Mouse (Mus musculus): ENCODE measurements at regions not wholly inside any gene's neighbourhood (a gene's known extent, or its start where the extent isn't known, plus 50 kb on each side); places are given as distances from the start of the nearest gene placed in this dataset.

- Histone ChIP-seq H3K9me3 (replicated peaks; ENCODE audit: control insufficient read depth, low read length) (no peaks in the 10 kb centered on the region), H3K4me3 (ENCODE audit: low read depth, low read length) (no peak overlapping the region), H3K27ac (replicated peaks; ENCODE audit: low read depth, low read length) (no peak overlapping the region), H3K27me3 (ENCODE audit: control insufficient read depth, insufficient read depth, low read length) (no peaks in the 10 kb centered on the region), H3K9ac (replicated peaks; ENCODE audit: low read length) (no peak overlapping the region), H3K4me2 (ENCODE audit: low read depth, low read length) (no peak overlapping the region), H3K36me3 (replicated peaks; ENCODE audit: control insufficient read depth, insufficient read depth, low read depth, low read length) (no peaks in the 10 kb centered on the region), H3K4me1 (ENCODE audit: control insufficient read depth, insufficient read depth, low read length) (no peaks in the 10 kb centered on the region)
- ATAC-seq (replicated peaks; ENCODE audit: insufficient number of reproducible peaks, low FRiP score, low TSS enrichment, low read depth) (no peak), DNase-seq (ENCODE audit: low spot score) (no peak)
Measured at GRCm38 (mm10) chr10:15321480-15321879, 603.5 kb upstream of the Gje1 start.

GRCm38 (mm10) chr10:15317017-15317607, 599.1 kb upstream of the Gje1 start:
- no peak overlapping the region for H3K4me2 ChIP-seq (ENCODE audit: low read depth, low read length)
- no peak overlapping the region for H3K27ac ChIP-seq (replicated peaks; ENCODE audit: low read depth, low read length)
- WGBS: 77% methylated on average over 2 of the region's 2 CpGs

GRCm38 (mm10) chr10:15310650-15311049, 592.6 kb upstream of the Gje1 start:
- Histone ChIP-seq H3K9ac (replicated peaks; ENCODE audit: low read length) (no peak overlapping the region), H3K27ac (replicated peaks; ENCODE audit: low read depth, low read length) (no peak overlapping the region), H3K4me3 (ENCODE audit: low read depth, low read length) (no peak overlapping the region), H3K9me3 (replicated peaks; ENCODE audit: control insufficient read depth, low read length) (no peaks in the 10 kb centered on the region), H3K36me3 (replicated peaks; ENCODE audit: control insufficient read depth, insufficient read depth, low read depth, low read length) (no peaks in the 10 kb centered on the region), H3K4me2 (ENCODE audit: low read depth, low read length) (no peak overlapping the region), H3K27me3 (ENCODE audit: control insufficient read depth, insufficient read depth, low read length) (no peaks in the 10 kb centered on the region), H3K4me1 (ENCODE audit: control insufficient read depth, insufficient read depth, low read length) (no peaks in the 10 kb centered on the region)
- DNase-seq (ENCODE audit: low spot score): no peak
- WGBS: 82% methylated on average over 2 of the region's 2 CpGs
- no peak for ATAC-seq (replicated peaks; ENCODE audit: insufficient number of reproducible peaks, low FRiP score, low TSS enrichment, low read depth)

More at GRCm38 (mm10) chr10:15317017-15317607, 599.1 kb upstream of the Gje1 start:
- Histone ChIP-seq H3K4me1 (ENCODE audit: control insufficient read depth, insufficient read depth, low read length) (no peaks in the 10 kb centered on the region), H3K9me3 (replicated peaks; ENCODE audit: control insufficient read depth, low read length) (no peaks in the 10 kb centered on the region), H3K4me3 (ENCODE audit: low read depth, low read length) (no peak overlapping the region), H3K27me3 (ENCODE audit: control insufficient read depth, insufficient read depth, low read length) (no peaks in the 10 kb centered on the region), H3K9ac (replicated peaks; ENCODE audit: low read length) (no peak overlapping the region), H3K36me3 (replicated peaks; ENCODE audit: control insufficient read depth, insufficient read depth, low read depth, low read length) (no peaks in the 10 kb centered on the region)
- DNase-seq (ENCODE audit: low spot score) (no peak), ATAC-seq (replicated peaks; ENCODE audit: insufficient number of reproducible peaks, low FRiP score, low TSS enrichment, low read depth) (no peak)

- no peak overlapping the region for H3K9ac ChIP-seq (replicated peaks; ENCODE audit: low read length)
- no peak overlapping the region for H3K4me2 ChIP-seq (ENCODE audit: low read depth, low read length)
- no peaks in the 10 kb centered on the region for H3K4me1 ChIP-seq (ENCODE audit: control insufficient read depth, insufficient read depth, low read length)
- H3K27me3 ChIP-seq (ENCODE audit: control insufficient read depth, insufficient read depth, low read length): no peaks in the 10 kb centered on the region
- ATAC-seq (replicated peaks; ENCODE audit: insufficient number of reproducible peaks, low FRiP score, low TSS enrichment, low read depth) (no peak), DNase-seq (ENCODE audit: low spot score) (peak; percentile 34)
- H3K27ac ChIP-seq (replicated peaks; ENCODE audit: low read depth, low read length): no peak overlapping the region
- H3K9me3 ChIP-seq (replicated peaks; ENCODE audit: control insufficient read depth, low read length): no peaks in the 10 kb centered on the region
- no peak overlapping the region for H3K4me3 ChIP-seq (ENCODE audit: low read depth, low read length)
- WGBS: 61% methylated on average over 3 of the region's 3 CpGs
- H3K36me3 ChIP-seq (replicated peaks; ENCODE audit: control insufficient read depth, insufficient read depth, low read depth, low read length): no peaks in the 10 kb centered on the region
Measured at GRCm38 (mm10) chr10:15305811-15306473, 587.9 kb upstream of the Gje1 start.

GRCm38 (mm10) chr10:15300199-15301085, 582.4 kb upstream of the Gje1 start:
- WGBS: 32% methylated on average over 8 of the region's 8 CpGs
- H3K4me1 ChIP-seq (ENCODE audit: control insufficient read depth, insufficient read depth, low read length): no peaks in the 10 kb centered on the region; the same call in 1 of the 2 replicates
- H3K9ac ChIP-seq (replicated peaks; ENCODE audit: low read length): no peak overlapping the region
- no peaks in the 10 kb centered on the region for H3K27me3 ChIP-seq (ENCODE audit: control insufficient read depth, insufficient read depth, low read length)
- H3K36me3 ChIP-seq (replicated peaks; ENCODE audit: control insufficient read depth, insufficient read depth, low read depth, low read length): no peaks in the 10 kb centered on the region
- H3K4me2 ChIP-seq (ENCODE audit: low read depth, low read length): no peak overlapping the region
- H3K9me3 ChIP-seq (replicated peaks; ENCODE audit: control insufficient read depth, low read length): no peaks in the 10 kb centered on the region
- H3K27ac ChIP-seq (replicated peaks; ENCODE audit: low read depth, low read length): no peak overlapping the region
- ATAC-seq (replicated peaks; ENCODE audit: insufficient number of reproducible peaks, low FRiP score, low TSS enrichment, low read depth) (peak; percentile 76), DNase-seq (ENCODE audit: low spot score) (peak; percentile 86)
- H3K4me3 ChIP-seq (ENCODE audit: low read depth, low read length): no peak overlapping the region

- Histone ChIP-seq H3K27me3 (ENCODE audit: control insufficient read depth, insufficient read depth, low read length) (no peaks in the 10 kb centered on the region), H3K4me1 (ENCODE audit: control insufficient read depth, insufficient read depth, low read length) (no peaks in the 10 kb centered on the region; the same call in 1 of the 2 replicates), H3K4me2 (ENCODE audit: low read depth, low read length) (no peak overlapping the region), H3K27ac (replicated peaks; ENCODE audit: low read depth, low read length) (no peak overlapping the region), H3K9ac (replicated peaks; ENCODE audit: low read length) (no peak overlapping the region), H3K36me3 (replicated peaks; ENCODE audit: control insufficient read depth, insufficient read depth, low read depth, low read length) (no peaks in the 10 kb centered on the region), H3K9me3 (replicated peaks; ENCODE audit: control insufficient read depth, low read length) (no peaks in the 10 kb centered on the region), H3K4me3 (ENCODE audit: low read depth, low read length) (no peak overlapping the region)
- no peak for DNase-seq (ENCODE audit: low spot score)
- WGBS: 37% methylated on average over 11 of the region's 11 CpGs
- ATAC-seq (replicated peaks; ENCODE audit: insufficient number of reproducible peaks, low FRiP score, low TSS enrichment, low read depth): no peak
Measured at GRCm38 (mm10) chr10:15299331-15300198, 581.6 kb upstream of the Gje1 start.

GRCm38 (mm10) chr10:15297257-15297656, 579.2 kb upstream of the Gje1 start:
- Histone ChIP-seq H3K36me3 (replicated peaks; ENCODE audit: control insufficient read depth, insufficient read depth, low read depth, low read length) (no peaks in the 10 kb centered on the region), H3K9ac (replicated peaks; ENCODE audit: low read length) (no peak overlapping the region), H3K27me3 (ENCODE audit: control insufficient read depth, insufficient read depth, low read length) (no peaks in the 10 kb centered on the region), H3K9me3 (replicated peaks; ENCODE audit: control insufficient read depth, low read length) (no peaks in the 10 kb centered on the region), H3K27ac (replicated peaks; ENCODE audit: low read depth, low read length) (no peak overlapping the region), H3K4me1 (ENCODE audit: control insufficient read depth, insufficient read depth, low read length) (no peaks in the 10 kb centered on the region; the same call in 1 of the 2 replicates), H3K4me3 (ENCODE audit: low read depth, low read length) (no peak overlapping the region), H3K4me2 (ENCODE audit: low read depth, low read length) (no peak overlapping the region)
- 87% methylated on average over 2 of the region's 2 CpGs for WGBS
- no peak for DNase-seq (ENCODE audit: low spot score)
- no peak for ATAC-seq (replicated peaks; ENCODE audit: insufficient number of reproducible peaks, low FRiP score, low TSS enrichment, low read depth)
